Mouse (Mus musculus) embryonic facial prominence, embryonic 11.5 days (tissue): Measurements from ENCODE around the gene Dstn. TPM values are rescaled to one million over a fixed set of nuclear protein-coding genes. Genes with fewer than 3 reads are reported as not detected.

Experiments
- ATAC-seq: fragments of 200-750 bp; cut with Nextera tagmentation; replicated peaks from 2 replicates; pipeline ENCODE4 v1.8.0; 2017; ENCODE audit warnings: low read depth; ENCODE audit not compliant: insufficient number of reproducible peaks, low FRiP score, low TSS enrichment
- DNase-seq: peaks from one replicate; pipeline ENCODE4 v3.0.0-alpha.2; 2015; ENCODE audit warnings: low spot score
- H3K27ac ChIP-seq: fragments of 300-500 bp; sonication (generic); replicated peaks from 2 replicates; pipeline ENCODE4 v1.5.1; 2014; ENCODE audit warnings: mild to moderate bottlenecking, low read depth, low read length, control low read depth
- H3K27me3 ChIP-seq: fragments of 300-500 bp; sonication (generic); 2 replicates; pipeline ENCODE4 v1.6.1; 2014; ENCODE audit warnings: mild to moderate bottlenecking, low read length, moderate library complexity, mixed read lengths; ENCODE audit not compliant: control insufficient read depth, insufficient read depth
- H3K36me3 ChIP-seq: fragments of 300-500 bp; sonication (generic); replicated peaks from 2 replicates; pipeline ENCODE4 v1.6.1; 2014; ENCODE audit warnings: low read depth, mild to moderate bottlenecking, low read length, moderate library complexity, mixed read lengths; ENCODE audit not compliant: control insufficient read depth, insufficient read depth
- H3K4me1 ChIP-seq: fragments of 300-500 bp; sonication (generic); 2 replicates; pipeline ENCODE4 v1.6.1; 2014; ENCODE audit warnings: low read length, mixed read lengths; ENCODE audit not compliant: control insufficient read depth, insufficient read depth
- H3K4me2 ChIP-seq: fragments of 300-500 bp; sonication (generic); 2 replicates; pipeline ENCODE4 v1.6.1; 2014; ENCODE audit warnings: low read depth, mild to moderate bottlenecking, control low read depth, low read length, moderate library complexity
- H3K4me3 ChIP-seq: fragments of 300-500 bp; sonication (generic); 2 replicates; pipeline ENCODE4 v1.5.1; 2014; ENCODE audit warnings: low read depth, low read length, control low read depth
- H3K9ac ChIP-seq: fragments of 300-500 bp; sonication (generic); replicated peaks from 2 replicates; pipeline ENCODE4 v1.6.1; 2014; ENCODE audit warnings: mild to moderate bottlenecking, control low read depth, low read length
- H3K9me3 ChIP-seq: fragments of 300-500 bp; sonication (generic); replicated peaks from 2 replicates; pipeline ENCODE4 v1.6.1; 2016; ENCODE audit warnings: mild to moderate bottlenecking, low read length, inconsistent platforms, mixed read lengths; ENCODE audit not compliant: control insufficient read depth
- WGBS: fragments of 180-500 bp; shearing (Covaris S2); extraction: QIAGEN DNeasy Blood & Tissue Kit; methylation state at CpG from one replicate; pipeline ENCODE4 v1.1.7; 2014; 5-methylcytosine and 5-hydroxymethylcytosine counted together
- polyA plus RNA-seq: library from polyadenylated mRNA; unstranded; fragments of >200 nt; fragmentation: Nextera tagmentation; extraction: Ambion mirVana; gene quantifications from 2 replicates; pipeline ENCODE4 v1.2.1, GENCODE M21; 2014

Gene Dstn
- polyA plus RNA-seq, 1 experiment from 2014 or later = 462 TPM

DNA sequence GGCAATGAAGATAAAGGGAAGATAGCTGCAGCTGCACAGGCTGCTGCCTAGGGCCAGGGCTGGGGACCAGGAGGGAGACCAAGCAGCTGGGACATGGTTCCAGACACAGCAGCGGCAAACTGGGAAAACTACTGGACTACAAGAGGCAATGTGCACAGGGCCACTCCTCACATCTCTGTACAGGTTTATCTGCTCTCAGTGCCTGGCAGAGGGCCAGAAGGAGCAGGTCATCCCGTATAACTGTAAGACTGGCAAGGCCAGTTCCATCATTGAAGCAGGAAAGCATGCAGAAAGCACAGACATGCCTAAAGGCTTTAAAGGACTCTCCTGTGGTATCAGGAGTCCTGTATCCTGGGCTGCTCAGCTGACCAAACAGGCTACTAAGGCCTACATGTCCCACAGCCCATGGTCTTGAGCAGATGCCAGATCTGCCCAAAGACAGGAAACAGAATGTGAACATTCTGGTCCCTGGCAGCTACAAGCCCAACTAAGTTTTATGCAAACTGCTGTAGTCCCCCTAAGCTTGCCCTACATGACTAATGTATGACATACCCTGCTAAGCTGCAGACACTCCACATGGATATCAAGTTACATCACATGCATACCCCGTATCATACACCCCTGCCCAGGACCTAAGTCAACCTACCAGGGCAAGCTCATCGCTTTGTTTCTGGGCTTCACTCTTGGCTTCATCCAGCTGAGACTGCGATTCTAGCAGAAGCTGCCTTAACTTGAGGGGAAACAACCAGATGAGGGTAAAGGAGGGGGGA lies 36.6 kb downstream of the Dstn start:
- Histone ChIP-seq H3K9me3 (no peaks in the 10 kb centered on the region), H3K36me3 (peaks cover 12% of the 10 kb centered on the region), H3K4me2 (no peak overlapping the region), H3K27me3 (no peaks in the 10 kb centered on the region), H3K27ac (no peak overlapping the region), H3K9ac (no peak overlapping the region), H3K4me1 (no peaks in the 10 kb centered on the region), H3K4me3 (no peak overlapping the region)
- DNase-seq (no peak), ATAC-seq (no peak)
- WGBS = 88% methylated on average over 5 of the region's 5 CpGs

DNA sequence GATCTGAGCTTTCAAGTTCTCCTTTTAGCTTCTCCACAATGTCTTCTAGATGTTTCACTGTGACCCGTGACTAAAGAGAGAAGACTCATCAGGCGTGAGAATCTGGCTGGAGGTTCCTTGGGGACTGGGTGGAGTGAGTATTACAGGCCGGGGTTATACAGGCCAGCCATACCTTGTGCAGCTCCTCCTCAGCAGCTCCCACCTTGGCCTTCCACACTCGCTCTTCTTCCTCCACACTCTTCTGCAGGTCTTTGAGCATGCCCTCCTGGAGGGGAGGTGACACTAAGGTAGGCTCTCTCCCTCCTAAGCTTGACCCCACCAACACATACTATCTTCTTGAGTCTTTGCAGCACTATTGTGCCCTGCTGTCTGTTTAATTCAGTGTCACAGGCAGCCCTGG lies 38.8 kb downstream of the Dstn start:
- DNase-seq = no peak

DNA sequence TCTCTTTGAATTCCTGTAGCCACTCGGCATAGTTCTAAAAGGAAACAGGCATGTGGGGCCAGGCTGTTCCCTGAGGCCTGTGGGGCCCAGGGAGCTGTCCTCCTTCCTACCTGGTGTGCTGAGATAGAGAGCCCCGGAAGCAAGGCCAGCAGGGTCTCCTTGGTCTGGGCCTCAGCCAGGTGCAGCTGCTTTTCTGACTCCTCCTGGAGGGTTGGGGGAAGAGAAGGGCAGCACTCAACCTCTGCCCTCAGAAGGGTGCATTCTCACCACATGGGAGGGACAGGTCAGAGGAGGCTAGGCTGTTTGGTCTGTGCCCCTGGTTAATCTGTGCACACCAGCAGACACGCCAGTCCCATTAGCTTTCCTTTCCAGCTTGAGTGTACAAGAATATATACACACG lies 39.9 kb downstream of the Dstn start:
- Histone ChIP-seq H3K4me3 (no peak overlapping the region), H3K4me2 (no peak overlapping the region), H3K4me1 (no peaks in the 10 kb centered on the region), H3K9ac (no peak overlapping the region), H3K9me3 (no peaks in the 10 kb centered on the region), H3K27ac (no peak overlapping the region), H3K27me3 (no peaks in the 10 kb centered on the region), H3K36me3 (peaks cover 16% of the 10 kb centered on the region)
- WGBS = 79% methylated on average over 4 of the region's 4 CpGs
- DNase-seq (no peak), ATAC-seq (no peak)

More for the DNA sequence above, 38.8 kb downstream of the Dstn start:
- no peaks in the 10 kb centered on the region for H3K27me3 ChIP-seq
- no peaks in the 10 kb centered on the region for H3K9me3 ChIP-seq
- no peak for ATAC-seq
- H3K4me2 ChIP-seq = no peak overlapping the region
- peaks cover 16% of the 10 kb centered on the region for H3K36me3 ChIP-seq
- H3K4me1 ChIP-seq = no peaks in the 10 kb centered on the region
- H3K27ac ChIP-seq = no peak overlapping the region
- no peak overlapping the region for H3K9ac ChIP-seq
- no peak overlapping the region for H3K4me3 ChIP-seq
- whole genome bisulfite sequencing = 90% methylated on average over 4 of the region's 4 CpGs

DNA sequence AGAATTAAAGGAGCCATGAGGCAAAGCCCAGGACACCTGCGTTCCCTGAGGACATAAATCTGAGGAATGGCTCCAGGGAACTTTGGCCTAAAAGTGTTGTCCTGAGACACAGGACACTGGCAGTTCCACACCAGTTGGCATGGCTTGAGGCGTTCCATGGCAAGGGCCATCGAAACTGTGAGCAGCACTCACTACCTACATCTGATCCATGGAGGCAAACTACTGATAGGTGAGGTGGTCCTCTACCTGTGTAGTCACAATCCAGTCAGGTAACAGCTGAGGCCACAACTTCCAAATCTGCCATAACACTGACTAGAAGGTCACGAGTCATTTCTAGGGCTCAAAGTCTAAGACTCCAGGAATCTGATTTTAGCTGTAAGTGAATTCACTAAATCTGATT lies 40.6 kb downstream of the Dstn start:
- no peak for ATAC-seq

DNA sequence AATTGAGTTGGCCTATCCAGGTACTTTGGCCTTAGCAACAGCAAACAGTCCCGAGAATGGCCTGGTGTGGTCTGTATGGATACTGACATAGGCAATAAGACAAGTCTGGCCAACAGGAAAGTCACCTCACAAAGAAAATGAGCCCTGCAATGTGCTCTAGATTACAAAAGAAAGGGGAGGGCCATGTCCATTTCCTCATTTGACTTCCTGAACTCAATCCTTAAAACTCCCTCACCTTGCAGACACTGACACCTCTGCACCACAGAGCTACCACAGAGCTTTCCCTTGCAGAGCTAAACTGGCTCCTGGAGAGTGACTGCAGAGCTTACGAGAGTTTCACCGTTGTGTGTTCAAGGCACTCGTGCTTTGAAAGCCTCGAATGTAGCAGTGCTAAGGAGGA lies 47.1 kb downstream of the Dstn start:
- ATAC-seq (no peak), DNase-seq (no peak)
- Histone ChIP-seq H3K9me3 (no peaks in the 10 kb centered on the region), H3K27ac (no peak overlapping the region), H3K36me3 (peaks cover 13% of the 10 kb centered on the region), H3K4me2 (no peak overlapping the region), H3K4me3 (no peak overlapping the region), H3K4me1 (no peaks in the 10 kb centered on the region), H3K27me3 (no peaks in the 10 kb centered on the region), H3K9ac (no peak overlapping the region)
- WGBS = 96% methylated on average over 5 of the region's 5 CpGs

More for the DNA sequence above, 40.6 kb downstream of the Dstn start:
- 89% methylated on average over 4 of the region's 4 CpGs for WGBS
- Histone ChIP-seq H3K36me3 (peaks cover 14% of the 10 kb centered on the region), H3K9ac (no peak overlapping the region), H3K4me1 (no peaks in the 10 kb centered on the region), H3K4me2 (no peak overlapping the region), H3K27ac (no peak overlapping the region), H3K27me3 (no peaks in the 10 kb centered on the region), H3K4me3 (no peak overlapping the region), H3K9me3 (no peaks in the 10 kb centered on the region)
- no peak for DNase-seq

DNA sequence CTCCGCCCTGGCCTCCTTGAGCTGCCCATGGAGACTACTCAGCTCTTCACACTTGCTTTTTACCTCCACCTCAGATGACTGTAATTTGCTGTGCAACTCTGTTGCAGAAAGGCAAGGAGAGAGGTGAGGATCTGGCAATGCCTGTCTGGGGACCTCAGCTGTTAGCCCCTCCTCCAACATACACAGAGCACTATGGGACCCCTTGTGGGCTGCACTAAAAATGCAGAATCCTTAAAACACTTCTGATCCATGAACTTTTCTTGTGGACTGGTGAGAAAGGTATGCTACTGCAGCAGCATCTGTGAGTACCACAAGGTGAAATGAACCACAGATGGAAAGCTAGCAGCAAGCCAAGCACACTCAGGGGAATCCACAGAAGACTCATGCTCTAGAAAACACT lies 48.2 kb downstream of the Dstn start:
- DNase-seq = no peak
- Histone ChIP-seq H3K4me2 (no peak overlapping the region), H3K9ac (no peak overlapping the region), H3K9me3 (no peaks in the 10 kb centered on the region), H3K27ac (no peak overlapping the region), H3K36me3 (peaks cover 13% of the 10 kb centered on the region), H3K4me1 (no peaks in the 10 kb centered on the region), H3K27me3 (no peaks in the 10 kb centered on the region), H3K4me3 (no peak overlapping the region)
- WGBS = 94% methylated on average over 1 of the region's 1 CpGs
- ATAC-seq = no peak

DNA sequence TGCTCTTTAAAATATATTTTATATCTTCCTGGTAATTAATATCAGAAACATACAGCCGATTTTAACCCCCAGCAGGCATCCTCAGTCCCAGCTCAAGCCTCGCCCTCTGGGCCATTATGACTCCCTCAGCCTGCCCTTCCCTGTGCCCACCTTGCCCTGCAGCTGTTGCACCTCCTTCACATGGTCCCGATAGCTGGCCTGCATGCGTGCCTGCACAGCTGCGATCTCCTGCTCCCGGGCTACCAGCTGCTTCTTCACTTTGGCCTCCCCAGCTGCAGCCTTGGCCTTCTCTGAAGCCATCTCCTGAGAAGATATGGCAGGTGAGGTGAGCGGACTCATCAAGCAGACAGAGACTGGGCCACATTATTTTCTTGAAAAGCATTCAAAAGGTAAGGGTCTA lies 54.1 kb downstream of the Dstn start:
- Histone ChIP-seq H3K36me3 (peaks cover 9% of the 10 kb centered on the region), H3K27me3 (no peaks in the 10 kb centered on the region), H3K4me1 (no peaks in the 10 kb centered on the region), H3K9me3 (no peaks in the 10 kb centered on the region), H3K4me3 (no peak overlapping the region), H3K9ac (no peak overlapping the region), H3K4me2 (no peak overlapping the region), H3K27ac (no peak overlapping the region)
- WGBS = 87% methylated on average over 7 of the region's 7 CpGs
- ATAC-seq = no peak
- DNase-seq = no peak

DNA sequence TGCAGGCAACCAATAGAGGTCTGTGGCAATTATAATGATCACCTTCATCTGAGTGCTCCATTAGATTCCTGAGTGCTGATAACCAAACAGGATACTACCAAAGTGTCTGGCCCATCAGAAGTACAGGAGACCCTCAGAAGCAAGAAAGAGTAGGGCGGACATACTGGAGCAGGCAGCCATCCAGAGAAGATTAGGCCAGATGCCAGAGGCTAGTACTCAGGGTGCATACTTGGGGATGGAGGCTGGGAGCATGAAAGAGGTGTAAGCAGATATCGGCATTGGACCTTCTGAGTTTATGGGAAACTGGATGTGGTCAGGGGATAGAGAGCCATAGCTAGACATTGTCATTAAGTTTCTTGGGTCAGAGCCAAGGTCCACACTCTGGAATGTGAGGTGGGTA lies 55.7 kb downstream of the Dstn start:
- Histone ChIP-seq H3K27me3 (no peaks in the 10 kb centered on the region), H3K4me1 (no peaks in the 10 kb centered on the region), H3K9me3 (no peaks in the 10 kb centered on the region), H3K36me3 (peaks cover 6% of the 10 kb centered on the region), H3K9ac (no peak overlapping the region), H3K4me2 (no peak overlapping the region), H3K4me3 (no peak overlapping the region), H3K27ac (no peak overlapping the region)
- ATAC-seq (no peak), DNase-seq (no peak)
- 93% methylated on average over 2 of the region's 2 CpGs for WGBS
